Mouse (Mus musculus): ENCODE measurements around the gene Fndc3b.

Gene Fndc3b

GRCm38 (mm10) chr3:27584607-27585605, 126.2 kb downstream of the Fndc3b start:
- peak; percentile 61 for DNase-seq

GRCm38 (mm10) chr3:27581931-27582840, 128.9 kb downstream of the Fndc3b start:
- no peak for DNase-seq

- DNase-seq = no peak
These were observed 130.2 kb downstream of the Fndc3b start for GRCm38 (mm10) chr3:27580956-27581355.

- no peak for DNase-seq
These were observed 131.1 kb downstream of the Fndc3b start for GRCm38 (mm10) chr3:27579894-27580613.

GRCm38 (mm10) chr3:27579229-27579628, 131.9 kb downstream of the Fndc3b start:
- no peak for DNase-seq

DNA sequence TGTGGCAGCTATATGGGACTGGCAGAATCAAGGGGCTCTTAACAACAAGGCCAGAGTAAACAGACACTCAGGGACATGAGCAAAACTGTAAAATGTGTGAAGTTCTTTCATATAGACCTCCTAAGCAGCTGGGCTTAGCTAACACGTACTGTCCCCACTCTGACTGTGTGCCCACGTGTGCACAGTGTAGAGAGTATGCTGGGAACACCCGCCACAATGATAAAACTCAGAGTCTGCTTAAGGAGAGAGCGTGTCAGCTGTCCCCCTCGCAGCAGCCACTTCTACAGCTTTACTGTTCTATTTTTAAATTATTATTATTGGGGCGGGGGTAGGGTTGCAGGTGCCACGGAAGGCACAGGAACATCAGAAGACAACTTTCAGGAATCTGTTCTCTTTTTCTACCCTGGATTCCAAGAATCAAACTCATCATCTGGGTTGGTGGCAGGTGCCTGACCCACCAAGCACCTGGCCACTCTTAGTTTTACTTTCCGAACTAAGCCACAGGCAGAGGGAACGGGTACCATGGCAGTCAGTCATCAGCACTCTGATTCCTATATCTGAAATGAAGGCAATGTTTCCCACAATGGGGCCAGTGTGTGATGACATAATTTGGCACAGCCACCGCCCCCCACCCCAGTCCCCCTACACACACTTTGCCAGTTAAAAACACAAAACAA, 133.6 kb downstream of the Fndc3b start:
- no peak for DNase-seq

- no peak for DNase-seq
These were observed 136.9 kb downstream of the Fndc3b start for GRCm38 (mm10) chr3:27574241-27574640.

GRCm38 (mm10) chr3:27573458-27573857, 137.6 kb downstream of the Fndc3b start:
- DNase-seq = no peak

GRCm38 (mm10) chr3:27572305-27572704, 138.8 kb downstream of the Fndc3b start:
- DNase-seq = peak; percentile 45

- no peak for DNase-seq
These were observed 145.8 kb downstream of the Fndc3b start for GRCm38 (mm10) chr3:27565314-27565713.

- no peak for DNase-seq
These were observed 148.0 kb downstream of the Fndc3b start for GRCm38 (mm10) chr3:27563047-27563624.

DNA sequence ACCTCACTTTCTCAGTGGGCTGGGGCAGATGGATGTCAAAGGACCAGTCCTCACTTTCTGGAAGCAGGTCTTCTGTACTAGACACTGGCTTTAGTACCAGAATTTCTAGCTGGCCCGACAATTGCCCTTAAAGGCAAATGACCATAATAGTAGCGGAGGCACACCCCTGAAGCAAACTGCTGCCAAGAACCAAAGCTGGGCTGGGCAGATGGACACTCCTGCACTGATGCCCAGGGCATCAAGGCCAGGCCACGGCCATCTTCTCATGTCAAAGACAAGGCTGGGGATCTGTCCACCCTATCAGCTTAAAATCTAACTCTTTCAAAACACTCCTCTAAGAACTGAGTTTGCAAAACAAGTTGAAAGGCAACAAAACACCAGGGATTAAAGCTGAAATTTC, 148.6 kb downstream of the Fndc3b start:
- DNase-seq = no peak

DNA sequence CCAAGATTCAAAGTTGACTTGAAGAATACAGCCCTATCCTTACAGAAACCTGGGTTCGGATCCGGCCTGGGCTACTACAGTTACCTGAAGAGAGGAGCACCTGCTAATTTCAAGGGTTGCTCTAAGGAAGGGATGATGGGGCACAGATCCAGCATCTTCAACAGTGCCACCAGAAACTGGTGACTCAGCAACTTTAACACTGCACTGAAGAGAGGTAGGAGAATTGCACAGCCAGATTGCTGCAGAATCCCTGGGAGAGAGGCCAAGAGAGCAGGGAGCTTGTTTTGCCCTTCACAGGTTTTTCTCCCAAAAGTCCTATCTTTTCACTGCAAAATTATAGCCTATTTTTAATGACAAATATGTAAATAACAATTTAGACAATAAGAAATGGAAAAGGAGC, 149.2 kb downstream of the Fndc3b start:
- DNase-seq = no peak

- no peak for DNase-seq
These were observed 151.8 kb downstream of the Fndc3b start for GRCm38 (mm10) chr3:27559316-27559715.

GRCm38 (mm10) chr3:27557100-27558004, 153.8 kb downstream of the Fndc3b start:
- DNase-seq = no peak

DNA sequence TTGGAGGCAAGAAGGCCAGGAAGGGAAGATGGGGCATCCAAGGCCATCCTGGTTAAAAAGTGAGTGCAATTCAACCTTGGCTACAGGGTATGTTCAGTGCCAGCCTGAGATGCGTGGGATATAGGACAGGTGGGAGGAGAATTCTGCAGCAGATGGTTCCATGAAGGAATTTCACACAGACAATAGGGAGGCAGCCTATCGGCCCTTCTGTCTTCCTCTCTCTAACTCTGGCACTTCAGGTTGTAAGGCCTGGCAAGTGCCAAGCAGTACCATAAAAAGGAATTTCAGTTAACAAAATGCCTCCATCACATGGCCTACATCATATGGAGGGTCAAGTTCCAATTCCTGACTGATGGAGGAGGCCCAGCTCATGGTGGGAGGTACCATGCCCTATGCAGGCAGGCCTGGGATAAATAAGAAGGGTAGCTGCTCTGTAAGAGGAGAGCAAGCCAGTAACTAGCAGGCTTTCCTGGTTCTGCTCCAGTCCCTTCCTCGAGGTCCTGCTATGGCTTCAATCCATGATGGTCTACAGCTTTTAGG, 155.6 kb downstream of the Fndc3b start:
- no peak for DNase-seq

DNA sequence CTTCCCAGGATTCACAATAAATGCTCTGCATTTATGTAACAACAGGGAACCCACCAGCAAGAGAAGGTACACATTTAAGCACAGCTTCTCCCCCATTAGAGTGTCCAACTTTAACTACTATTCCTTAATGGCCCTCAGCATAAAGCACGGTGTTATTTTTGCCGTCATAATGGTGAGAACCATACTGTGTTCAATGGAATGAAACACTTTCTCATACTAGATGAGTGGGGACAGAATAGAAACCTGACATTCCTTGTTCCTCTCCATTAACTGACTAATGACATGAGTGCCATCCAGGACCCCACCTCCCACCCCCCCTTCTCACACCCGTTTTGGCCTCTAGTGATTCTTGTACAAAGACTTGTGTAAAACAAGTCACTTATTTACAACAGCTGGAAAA, 156.8 kb downstream of the Fndc3b start:
- DNase-seq = no peak

DNA sequence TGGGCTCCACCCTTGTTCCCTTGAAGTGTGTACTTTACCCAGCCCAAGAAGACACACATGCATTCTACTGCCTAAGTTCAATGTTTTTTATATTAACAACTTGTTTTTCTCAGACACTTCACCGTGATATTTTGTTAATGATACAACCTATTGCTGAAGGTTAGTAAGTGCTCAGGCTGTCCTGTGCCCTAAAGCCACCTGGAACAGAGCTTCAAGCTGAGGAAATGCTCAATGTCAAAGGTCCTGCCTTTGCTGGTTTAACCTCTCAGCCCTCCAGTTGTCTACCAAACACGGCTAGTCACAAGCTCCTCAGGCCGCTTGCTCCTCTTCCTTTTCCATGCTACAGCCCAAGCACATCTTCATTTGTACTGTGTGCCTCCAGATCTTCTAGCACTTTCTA, 157.3 kb downstream of the Fndc3b start:
- no peak for DNase-seq

DNA sequence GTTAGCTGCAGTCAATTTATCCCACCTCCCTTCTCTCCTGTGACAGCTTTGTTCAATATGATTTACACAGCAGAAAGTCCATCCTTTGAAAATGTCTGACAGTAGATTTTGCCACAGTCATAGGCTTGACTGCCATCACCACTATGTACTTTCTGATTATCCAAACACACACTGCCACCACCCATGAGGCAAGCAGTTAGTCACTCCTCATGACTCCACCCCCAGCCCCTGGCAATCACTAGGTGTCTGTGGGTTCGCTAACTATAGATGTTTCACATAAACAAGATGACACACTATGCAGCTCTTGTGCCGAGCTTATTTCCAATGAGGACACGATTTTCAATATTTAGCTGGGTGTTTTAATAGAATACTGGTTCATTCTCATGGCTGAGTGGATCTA, 160.1 kb downstream of the Fndc3b start:
- no peak for DNase-seq

- no peak for DNase-seq
These were observed 160.7 kb downstream of the Fndc3b start for GRCm38 (mm10) chr3:27550409-27550808.
